Mouse (Mus musculus) urinary bladder, postnatal 14 days (tissue): ENCODE measurements around the gene Mrpl43.
"Not testable (repeated sequence)": the region's sequence is repeated elsewhere in the genome, so short reads cannot be mapped to it uniquely, and the experiment has no call there.

ENCODE experiments used
- DNase-seq: peaks from one replicate; pipeline ENCODE4 v3.0.0; 2021; ENCODE audit warnings: low spot score

Mrpl43 gene

DNA sequence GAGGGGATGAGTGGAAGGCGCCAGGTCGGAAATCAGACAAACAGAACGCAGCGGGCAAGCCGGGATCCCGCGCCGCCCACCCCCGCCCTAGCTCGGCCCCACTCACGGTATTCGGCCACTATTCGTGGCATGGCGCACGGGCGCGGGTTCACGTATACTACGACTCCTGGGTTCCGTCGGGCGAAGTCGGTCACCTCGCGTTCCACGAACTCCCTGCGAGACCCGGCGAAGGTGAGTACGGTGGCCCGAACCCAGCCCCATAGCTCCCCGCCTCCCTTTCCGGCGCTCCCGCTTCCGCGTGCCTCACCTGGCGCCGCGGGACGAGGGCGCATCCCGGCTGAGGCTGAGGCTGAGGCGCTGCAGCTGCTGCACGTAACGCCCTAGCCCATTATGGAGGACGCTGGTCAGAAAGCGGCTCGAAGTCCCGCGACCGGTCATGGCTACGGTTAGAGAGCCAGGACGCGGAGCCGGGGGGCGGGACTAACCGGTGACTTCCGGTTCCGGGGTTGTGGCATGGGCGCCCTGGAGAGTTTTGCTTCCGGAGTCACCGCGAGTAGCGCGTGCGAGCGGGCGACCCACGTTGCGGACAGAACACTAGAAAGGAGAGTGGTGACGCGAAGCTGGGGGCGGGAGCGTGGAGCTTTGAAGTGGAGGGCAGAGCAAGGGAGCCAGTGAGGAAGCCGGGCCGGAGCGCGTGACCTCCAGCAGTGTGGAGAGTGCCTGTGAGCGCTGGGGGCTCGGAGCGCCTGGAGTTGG, at the start of gene Mrpl43:
Gene Mrpl43 (minus strand): TSS at position 486 of the 756 bp plus-strand sequence.
- DNase-seq: peak; percentile 96

DNA sequence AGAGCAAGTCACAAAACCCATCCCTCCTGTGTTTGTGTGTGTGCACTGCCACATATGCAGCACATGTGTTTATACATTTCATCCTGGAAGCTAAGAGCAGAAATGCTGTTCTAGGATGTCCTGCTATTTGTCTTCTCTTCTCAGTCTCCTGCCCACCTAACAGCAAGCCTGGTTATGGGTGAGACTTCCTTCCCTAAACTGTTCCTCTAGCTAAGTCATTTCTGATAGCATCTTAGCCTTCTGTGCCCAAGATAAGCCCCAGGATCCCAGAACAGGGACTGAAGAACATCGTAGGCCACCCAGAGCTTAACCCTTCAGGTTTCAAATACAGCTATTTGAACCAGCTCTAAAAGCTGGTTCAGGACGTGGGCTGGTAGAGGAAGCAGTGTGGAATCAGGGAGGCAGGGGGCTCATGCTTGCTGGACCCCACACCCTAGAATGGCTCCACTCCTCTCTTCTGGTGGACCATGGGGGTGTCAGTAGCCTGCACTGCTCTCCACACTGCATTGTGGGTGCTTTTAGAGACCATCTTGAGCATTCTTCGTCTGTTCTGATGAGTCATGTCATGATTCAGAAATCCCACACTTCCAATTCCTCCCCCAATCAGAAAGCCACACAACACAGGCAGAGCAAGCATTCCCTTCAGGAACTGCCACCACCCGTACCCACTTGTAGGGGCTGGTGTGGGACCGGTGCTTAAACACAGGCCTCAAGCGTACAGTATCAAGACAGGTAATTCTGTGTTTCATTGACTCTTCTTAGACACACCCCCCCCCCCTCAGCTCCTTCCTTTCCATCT, 48.8 kb upstream of the Mrpl43 start:
- DNase-seq: no peak

DNA sequence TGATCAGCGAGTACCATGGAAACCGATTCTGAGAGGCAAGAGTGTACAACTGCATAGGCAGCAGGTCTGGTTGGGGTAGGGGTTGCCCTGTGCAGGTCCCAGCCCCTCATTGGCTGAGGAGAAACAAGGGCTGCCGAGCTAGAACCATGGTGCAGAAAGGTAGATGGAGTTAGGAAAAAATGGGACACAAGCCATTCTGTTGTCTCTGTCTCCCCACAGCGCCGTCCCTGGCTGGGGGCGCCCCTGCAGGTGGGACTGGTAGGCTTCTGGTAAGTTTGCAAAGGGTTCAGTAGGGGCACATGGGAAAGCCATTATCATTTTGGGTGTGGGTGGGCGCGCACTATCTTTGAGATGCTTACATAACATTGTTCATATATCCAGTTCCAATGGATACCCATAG, 47.2 kb upstream of the Mrpl43 start:
- DNase-seq: no peak

DNA sequence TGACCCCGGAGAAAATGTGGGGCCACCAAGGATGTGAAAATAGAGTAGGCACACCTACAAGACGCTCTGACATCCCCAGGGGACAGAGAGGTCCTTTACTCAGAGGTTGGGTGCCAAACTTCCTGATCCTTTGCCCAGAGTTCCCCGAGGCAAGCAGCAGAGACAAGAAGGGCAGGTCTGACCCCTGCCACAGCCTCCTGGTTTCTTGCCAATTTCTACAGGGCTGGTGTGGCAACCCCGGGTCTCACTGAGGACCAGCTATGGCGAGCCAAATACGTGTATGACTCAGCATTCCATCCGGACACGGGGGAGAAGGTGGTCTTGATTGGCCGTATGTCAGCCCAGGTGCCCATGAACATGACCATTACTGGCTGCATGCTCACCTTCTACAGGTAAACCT, 43.3 kb upstream of the Mrpl43 start:
- DNase-seq: no peak

DNA sequence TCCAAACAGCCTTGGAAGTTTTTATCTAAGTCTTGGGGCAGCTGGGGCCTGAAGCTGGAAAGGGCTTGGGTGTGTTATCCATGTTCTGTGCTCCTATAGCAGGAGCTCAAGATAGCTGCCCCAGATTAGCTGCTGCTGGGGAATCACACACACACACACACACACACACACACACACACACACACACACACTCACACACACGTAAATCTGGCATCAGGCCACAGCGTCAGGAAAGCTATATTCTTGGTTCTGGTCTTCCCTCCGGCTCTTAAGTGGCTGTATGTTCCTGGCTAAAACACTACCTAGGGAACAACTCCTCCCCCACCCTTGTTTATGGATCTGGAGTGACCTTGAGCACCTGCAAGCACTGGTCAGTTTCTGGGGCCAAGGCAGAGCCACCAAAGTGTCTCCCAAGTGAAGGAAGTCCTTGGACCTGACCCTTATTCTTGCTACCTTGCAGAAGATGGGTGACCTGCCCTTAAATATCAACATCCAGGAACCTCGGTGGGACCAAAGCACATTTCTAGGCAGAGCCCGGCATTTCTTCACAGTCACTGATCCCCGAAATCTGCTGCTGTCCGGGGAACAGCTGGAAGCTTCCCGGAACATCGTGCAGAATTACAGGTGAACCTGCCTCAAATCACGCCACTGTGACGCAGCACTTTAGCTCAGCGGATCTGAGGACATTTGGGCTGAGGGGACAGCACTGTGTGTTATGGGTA, 42.6 kb upstream of the Mrpl43 start:
- DNase-seq: no peak

DNA sequence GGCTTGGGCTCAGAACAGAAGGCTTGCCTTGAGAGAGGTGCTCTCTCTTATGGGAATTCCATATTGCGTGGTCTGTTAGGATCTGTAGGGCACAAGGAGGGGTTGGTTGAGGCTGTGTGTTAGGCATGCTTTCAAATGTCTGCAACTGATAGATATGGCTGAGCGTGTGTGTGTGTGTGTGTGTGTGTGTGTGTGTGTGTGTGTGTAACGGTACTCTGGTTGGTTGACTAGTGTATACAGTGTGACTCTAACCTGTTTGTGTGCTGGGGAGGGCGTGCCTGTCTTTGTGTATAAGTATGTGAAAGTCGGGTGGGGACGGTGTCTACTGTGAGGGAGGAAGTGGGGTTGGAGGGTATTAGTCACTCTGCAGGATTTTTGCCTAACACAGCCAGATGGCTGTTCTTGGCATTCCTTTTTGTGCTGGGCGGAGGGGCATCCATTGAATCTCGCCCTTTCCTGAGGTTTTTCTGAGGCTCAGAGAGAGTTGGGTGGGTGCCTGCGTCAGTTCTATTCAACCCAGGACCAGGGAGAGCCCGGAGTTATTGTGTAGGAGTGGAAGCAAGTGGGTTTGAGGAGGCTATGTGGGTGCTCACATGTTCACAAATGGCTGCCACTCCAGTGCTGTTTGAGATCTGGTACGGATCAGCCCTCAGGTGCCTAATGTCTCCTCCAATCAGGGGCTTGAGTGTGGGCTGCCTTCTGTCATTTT, 41.8 kb upstream of the Mrpl43 start:
- DNase-seq: peak; percentile 79

DNA sequence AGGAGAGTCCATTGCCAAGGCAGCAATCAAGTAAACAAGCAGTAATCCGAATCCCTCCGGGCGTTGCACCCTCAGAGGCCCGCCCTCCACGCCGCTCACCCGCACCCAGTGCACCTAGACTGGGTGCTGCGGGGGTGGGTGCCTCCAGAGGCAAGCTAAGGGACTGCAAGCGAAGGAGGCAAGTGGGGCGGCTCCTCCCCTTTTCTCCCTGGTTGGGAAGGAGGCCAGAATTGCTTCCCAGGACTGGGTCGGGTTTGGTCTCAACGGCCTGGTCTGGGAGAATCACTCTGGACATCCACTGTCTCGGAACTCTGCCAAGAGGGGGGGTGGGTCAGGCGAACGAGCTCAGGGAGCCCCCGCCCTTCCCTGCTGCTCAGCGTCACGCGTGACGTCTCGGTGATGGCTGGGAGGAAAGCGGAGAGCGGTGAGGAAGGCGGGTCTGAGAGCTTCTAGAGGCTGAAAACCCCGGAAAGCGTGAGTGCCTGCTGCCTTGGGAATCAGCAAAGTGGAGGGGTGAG, 41.2 kb upstream of the Mrpl43 start, which contains the start of gene Sfxn3:
Gene Sfxn3 (plus strand): TSS at position 87 of the 518 bp plus-strand sequence.
- peak; percentile 97 for DNase-seq

DNA sequence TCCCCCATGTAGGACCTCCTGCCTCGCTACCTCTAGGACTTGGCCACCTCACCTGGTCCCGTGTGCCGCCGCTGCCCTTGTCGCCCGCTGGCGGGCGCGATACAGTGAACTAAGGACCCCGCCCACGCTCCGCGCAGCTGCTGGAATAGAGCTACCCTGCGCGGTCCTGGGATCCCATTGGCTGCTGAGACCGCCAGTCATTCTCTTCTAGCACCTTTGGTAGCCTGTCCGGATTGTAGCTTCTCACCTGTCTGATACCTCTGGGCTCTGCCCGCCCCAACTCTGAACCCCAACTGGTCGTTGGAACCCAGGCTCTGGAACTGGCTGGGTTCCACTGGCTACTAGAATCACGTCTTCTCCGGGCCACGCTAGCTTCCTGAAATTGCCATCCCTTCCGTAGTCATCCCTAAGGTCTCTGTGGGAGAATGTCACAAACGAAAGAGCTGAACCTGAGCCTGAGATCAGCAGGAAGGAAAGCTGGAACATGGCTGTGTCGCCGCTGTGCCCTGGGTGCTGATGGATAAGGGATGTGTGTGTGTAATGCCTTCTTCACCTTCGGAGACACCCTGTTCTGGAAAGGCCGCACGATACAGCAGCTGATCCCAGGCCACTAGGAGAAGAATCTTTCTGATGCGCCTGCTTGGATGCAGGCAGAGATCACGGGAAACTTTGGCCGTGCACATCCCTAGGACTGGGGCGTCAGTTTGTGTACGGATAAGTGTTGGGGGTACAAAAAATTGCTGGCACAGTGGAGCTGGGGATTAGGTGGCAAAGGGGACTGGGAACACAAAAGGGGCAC, 40.5 kb upstream of the Mrpl43 start:
- DNase-seq: peak; percentile 95

DNA sequence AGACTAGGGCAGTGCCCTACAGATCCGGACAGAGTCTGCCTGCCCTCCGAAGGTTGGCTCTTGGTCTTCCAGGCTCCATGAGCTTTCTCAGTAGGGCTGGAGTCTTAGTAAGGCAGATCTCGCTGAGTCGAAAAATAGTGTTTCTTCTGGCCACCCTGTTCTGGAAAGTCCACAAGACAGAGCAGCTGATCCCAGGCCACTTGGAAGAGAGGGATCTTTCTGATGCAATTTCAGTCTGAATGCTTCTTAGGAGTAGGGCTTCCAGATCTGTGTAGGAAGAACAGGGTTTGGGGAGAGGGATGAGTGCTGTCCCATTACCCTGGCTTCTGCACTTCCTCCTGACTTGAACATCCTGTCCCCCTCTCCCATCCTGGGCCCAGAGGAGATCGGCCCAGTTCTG, 39.4 kb upstream of the Mrpl43 start, which contains the start of gene Pdzd7:
Gene Pdzd7 (minus strand): TSS at position 67 of the 400 bp plus-strand sequence.
- DNase-seq: no peak

DNA sequence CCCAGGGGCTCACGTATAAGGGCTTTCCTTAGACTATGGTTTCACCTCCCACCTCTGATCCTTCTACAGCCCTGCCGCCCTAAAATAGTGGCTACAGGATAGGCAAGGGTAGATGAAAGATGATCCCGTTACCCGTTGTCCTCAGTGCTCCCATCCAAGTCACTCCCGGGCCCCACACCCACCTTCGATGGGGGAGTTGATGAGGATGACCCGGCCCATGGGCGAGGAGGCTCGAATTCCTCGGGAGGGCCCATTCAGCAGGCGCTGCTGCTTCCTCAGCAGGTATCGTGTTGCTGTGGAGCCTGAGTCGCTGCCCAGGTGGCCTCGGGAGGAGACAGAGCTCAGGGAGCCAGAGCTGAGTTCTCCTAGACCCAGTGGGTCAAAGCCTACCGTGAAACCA, 39.0 kb upstream of the Mrpl43 start:
- no peak for DNase-seq

DNA sequence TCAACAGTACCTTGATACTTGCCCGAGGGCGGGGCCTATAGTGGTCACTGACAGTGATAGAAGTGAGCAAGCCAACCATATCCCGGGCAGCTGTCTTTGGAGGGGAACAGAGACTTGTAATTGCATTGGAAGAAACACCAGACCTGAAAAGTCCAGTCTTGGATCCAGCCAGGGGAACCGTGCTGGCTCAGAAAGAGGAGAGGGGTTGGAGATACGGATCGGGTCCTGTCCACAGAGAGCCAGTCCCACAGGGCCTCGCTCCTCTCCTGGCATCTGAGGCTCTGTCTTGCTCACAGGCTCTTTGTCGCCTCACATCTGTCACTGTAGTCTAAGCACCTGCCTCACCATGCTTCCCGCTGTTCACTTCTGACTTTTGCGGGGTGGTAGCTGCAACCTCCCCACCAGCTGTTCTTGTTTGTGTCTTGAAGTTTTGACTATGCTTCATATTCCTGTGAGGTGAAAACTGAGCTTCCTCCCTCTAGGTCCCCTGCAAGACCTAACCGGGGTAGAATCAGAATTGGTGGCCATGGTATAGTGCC, 38.2 kb upstream of the Mrpl43 start:
- DNase-seq: no peak

DNA sequence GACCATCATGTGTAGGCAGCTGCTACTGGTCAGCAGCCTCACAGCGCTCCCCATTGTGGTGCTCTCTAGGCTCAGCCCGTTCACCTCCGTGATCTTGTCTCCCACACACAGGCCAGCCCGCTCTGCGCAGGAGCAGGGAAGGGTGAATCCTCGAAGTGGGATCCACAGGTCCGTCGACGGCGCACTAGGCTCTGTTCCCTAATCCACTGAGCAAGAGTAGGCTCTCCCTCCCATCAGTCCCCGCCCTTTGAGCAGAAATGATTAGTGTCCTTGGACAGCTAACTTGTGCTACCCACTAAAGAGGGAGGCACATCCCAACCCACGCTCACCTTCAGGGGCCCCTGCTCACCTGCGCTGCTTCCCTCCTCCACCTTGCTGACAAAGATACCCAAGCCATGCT, 34.0 kb upstream of the Mrpl43 start:
- no peak for DNase-seq

DNA sequence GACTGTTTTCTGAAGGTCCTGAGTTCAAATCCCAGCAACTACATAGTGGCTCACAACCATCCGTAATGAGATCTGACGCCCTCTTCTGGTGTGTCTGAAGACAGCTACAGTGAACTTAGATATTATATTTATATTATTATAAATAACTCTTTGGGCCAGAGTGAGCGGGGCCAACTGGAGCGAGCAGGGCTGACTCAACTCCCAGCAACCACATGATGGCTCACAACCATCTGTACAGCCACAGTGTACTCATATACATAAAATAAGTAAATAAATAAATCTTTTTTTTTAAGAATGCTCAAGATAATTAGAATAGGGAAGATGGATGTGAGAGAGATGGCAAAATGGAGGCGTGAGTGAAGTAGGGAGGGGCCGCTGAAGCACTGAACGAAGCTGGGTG, 32.0 kb upstream of the Mrpl43 start:
- DNase-seq: not testable (repeated sequence)

DNA sequence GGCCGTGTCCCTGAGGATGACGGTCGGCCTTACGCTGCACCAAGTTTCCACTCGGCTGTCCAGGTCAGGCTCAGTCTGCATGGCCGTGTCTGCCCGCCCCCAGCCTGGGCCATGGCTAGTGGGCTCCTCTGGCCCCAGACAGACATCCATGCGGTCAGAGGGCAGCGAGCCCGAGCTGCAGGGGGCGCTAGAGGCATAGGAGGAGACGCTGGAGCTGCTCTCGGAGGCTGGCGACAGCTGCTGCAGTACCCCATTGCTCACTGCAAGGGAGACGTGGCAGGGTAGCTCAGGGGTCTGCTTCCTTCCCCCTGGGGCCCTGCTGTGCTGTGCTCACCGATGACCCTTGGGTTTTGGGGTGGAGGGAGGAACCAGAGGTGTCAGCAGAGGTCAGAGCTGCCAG, 30.6 kb upstream of the Mrpl43 start:
- peak; percentile 73 for DNase-seq

DNA sequence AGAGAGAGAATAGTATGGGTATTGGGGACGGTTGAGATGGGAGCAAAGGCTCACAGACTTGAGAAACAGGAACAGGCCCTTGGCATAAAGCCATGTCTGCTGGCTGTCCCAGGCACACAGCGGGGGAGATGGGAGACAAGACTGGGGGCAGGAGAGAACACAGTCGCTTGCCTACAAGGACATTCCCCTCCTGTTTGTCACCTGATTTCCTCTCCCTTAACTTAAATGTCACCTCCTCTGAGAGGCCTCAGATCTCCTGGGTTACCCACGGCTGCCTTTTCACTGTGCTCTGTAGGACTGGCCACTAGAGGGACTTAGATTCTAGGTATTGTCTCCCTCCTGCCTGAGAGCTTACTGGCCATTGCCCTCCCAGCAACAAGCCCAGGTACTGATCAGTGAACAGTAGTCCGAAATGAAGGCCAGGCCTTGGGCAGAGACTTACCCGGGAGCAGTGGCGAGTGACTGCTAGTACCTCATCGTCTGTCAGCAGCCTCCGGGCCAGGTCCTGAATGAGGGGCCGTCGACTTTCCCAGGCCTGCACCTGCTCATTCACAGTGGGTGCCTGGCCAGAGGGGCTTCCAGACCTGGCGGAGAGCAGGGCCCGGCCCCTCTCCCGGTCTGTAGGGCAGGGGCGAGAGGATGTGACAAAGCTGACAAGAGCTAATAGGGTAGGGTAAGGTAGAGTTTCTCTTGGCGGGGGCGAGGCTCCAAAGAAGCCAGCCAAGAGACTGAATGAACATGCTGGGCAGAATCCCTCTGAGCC, 26.5 kb upstream of the Mrpl43 start:
- peak; percentile 61 for DNase-seq

DNA sequence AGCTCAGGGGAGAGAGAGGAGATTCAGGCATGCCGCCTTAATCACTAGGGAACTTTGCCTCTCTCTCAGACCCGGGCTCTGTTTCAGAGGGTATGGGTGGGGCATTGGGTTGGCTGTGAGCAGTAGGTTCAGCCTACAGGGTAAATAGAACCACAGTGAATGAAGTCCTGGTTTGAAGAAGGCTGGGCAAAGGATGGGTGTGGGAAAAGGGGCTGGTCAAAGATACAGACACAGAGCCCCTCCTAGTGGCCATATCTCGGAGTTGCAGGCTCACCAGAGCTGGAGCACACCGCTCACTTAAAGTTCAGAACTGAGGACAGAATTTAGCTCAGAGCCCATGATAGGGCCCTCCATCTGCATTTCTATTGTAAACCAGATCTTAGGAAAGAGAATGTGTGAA, 25.5 kb upstream of the Mrpl43 start:
- peak; percentile 84 for DNase-seq

DNA sequence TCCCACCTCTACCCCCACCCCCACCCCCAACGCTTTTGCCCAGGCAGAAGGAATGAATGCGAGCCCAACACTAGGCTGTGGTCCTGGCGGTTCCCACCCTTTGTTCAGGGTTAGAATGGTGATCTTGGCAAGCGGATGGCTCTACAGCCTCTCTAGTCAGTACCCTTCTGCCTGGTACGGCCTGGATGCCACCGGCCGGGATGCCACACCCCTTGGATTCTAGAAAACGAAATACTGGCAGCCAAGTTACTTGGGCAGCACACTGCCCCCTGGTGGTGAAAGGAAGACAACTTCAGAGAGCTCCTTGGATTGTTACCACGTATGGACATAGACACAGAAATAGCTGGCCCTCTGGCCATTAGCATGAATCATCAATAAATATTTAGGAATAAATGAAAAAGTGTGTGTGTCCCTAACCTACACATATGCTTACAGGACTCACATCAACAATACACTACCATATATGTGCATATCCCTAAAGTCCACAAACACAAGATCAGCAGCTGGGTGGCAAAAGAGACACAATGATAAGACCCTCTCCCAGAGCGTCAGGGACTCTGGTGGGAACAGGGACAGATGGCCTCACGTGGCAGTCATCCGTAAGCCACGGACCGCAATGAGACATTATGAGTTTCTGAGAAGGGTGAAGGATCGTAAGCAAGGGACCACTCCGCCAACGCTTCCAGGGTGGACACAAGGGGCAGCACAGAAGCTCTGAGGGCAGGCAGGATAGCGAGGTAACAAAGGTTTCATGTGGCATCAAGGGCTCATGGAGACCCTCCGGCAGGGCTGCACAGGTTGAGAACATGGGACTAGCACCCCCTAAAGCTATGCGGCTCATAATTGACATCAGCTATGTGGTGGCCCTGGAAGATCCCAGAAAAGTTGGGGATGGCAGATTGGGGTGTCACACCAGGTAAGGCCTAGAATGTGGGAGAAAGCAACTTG, 24.8 kb upstream of the Mrpl43 start:
- peak; percentile 83 for DNase-seq

DNA sequence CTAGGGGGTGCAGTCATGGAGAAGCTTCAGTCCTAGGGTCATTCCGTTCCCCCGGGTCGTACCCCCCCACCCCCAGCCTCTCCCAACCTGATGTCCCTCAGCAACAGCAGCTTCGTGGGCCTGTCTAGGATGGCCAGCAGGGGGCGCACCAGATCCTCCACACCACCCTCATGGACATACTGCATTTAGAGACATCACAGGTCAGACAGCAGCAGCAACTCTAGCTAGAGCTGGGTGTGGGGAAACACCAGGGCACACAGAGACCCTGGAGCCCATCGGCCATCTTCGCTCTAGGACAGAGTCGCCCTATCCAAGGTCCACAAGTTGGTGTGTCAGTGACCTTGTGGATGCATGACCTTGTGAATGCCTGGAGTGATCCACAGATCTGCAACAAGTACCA, 23.9 kb upstream of the Mrpl43 start:
- peak; percentile 70 for DNase-seq

DNA sequence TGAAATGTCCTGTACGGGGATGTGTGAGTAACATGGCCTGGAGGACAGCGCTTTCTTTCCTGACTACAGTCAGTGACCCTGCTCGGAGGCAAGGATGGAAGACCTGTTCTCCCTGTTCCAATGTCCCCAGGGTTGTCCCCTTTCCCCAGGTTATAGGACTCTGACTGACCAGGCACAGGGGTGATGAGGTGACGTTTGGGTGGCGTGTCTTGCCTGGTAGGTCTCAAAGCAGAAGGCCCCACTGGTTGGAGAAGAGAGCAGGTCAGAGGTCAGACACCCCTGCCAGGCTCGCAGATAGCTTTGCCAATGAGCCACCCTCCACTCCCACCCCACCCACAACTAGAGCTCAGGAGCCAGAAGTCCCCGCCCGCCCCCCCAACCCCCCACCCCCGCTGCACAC, 23.3 kb upstream of the Mrpl43 start:
- no peak for DNase-seq
